Mouse (Mus musculus): ENCODE data around the gene Fryl.

DNA sequence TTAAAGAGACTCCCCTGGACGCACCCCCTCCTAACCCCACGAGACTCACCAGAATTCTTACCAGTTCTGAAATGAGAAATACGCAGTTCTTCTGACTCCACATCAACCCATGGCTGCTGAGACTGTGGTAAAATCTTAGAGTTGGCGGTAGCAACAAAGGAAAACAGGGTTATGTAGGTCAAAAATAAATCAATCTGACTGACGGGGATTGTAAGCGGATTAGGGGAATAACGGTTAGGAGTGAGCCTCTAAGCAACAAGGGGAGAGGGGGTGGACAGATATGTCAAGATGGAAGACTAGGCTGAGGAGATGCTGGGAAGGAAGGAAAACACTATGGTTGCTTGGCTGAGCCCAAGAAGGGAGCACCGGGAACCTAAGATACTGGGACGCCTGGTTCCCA lies 44.0 kb downstream of the Fryl start:
- TF ChIP-seq CTCF (IDR thresholded peaks at IDR 0.05; ENCODE audit: borderline replicate concordance, control insufficient read depth, extremely low read depth, insufficient read depth, low read length, poor library complexity) = no peak
- TF ChIP-seq POLR2A (IDR thresholded peaks at IDR 0.05; ENCODE audit: control insufficient read depth, extremely low read depth, insufficient read depth, low read length, poor library complexity) = no peak
